Mouse (Mus musculus): Measurements from ENCODE around the gene Gja3.

DNA sequence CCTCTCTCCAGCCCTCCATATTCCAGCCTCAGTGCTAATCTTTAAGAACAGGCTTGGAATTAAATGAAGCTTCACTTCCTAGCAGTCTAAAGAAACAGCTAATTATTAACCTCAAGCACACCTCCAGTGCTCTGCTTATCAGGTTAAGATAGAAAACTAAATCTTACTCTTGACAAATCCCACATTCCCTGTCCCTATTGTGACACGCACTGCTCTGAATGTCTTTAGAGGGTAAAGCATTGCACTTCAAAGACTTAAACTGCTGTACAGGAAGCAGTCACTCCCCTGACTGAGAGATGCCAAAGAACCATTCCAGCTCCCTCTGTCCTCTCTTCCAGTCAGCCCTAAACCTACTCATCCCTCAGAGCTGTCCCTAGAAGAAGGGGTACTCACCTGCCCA, 16.5 kb downstream of the Gja3 start:
- TF ChIP-seq EP300 (optimal IDR thresholded peaks at IDR 0.05) (no peak), CTCF (IDR thresholded peaks at IDR 0.05; ENCODE audit: low read depth) (no peak)

All from stomach, postnatal 0 days (tissue).